Mouse (Mus musculus): ENCODE measurements at regions not wholly inside any gene's neighbourhood (a gene's known extent, or its start where the extent isn't known, plus 50 kb on each side); places are given as distances from the start of the nearest gene placed in this dataset.

GRCm38 (mm10) chr5:12676712-12677111 is 293.5 kb downstream of the Sema3d start:
- TF ChIP-seq CTCF (IDR thresholded peaks at IDR 0.05; ENCODE audit: borderline replicate concordance, insufficient read depth, low read length) (no peak), POLR2A (IDR thresholded peaks at IDR 0.05; ENCODE audit: low read depth, low read length) (no peak)

Data from embryonic fibroblast, embryonic 13.5 days (primary cell).